Mouse (Mus musculus): ENCODE measurements around the gene Atp11c.

Gene Atp11c

DNA sequence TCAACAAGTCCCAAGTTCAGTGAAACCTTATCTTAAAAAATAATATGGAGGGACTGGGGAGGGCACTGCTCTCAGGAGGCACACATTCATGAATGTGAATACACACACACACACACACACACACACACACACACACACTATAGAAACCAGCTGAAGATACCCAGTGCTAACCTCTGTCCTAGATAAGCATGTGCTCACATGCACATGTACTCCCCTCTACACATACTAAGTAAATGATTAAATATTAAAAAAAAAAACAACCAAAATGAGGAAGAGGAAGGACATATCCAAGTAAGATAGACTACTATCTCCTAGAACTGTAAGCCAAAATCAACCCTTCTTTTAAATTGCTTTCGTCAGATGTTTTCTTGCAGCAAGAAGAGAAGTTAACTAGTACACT, 205.6 kb downstream of the Atp11c start:
- no peak for DNase-seq (ENCODE audit: low read depth, low spot score)

- no peak for DNase-seq (ENCODE audit: low read depth, low spot score)
Observed at GRCm38 (mm10) chrX:60381711-60382110, 210.8 kb downstream of the Atp11c start.

- no peak for DNase-seq (ENCODE audit: low read depth, low spot score)
Observed at GRCm38 (mm10) chrX:60380386-60380785, 212.1 kb downstream of the Atp11c start.

- no peak for DNase-seq (ENCODE audit: low read depth, low spot score)
Observed at GRCm38 (mm10) chrX:60348741-60349140, 243.8 kb downstream of the Atp11c start.

DNA sequence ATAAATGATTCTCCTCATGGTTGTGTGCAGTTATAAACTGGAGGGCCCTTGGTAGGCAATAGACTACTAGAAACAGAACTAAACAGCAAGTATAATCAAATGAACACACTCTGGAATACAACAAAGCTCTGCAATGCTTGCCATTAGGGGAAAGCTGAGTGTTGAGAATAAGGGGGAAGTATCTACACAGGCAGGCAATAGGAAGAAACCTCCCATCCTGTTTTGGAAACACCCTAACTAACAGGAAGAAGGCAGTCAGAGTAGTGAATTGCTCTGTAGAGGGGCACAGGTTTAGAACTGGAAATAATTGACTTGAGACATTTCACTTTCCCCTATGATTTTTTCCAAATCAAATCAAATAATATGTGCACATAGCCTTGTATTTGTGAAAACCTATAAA, 247.1 kb downstream of the Atp11c start:
- DNase-seq (ENCODE audit: low read depth, low spot score) = no peak

GRCm38 (mm10) chrX:60344991-60345390, 247.5 kb downstream of the Atp11c start:
- no peak for DNase-seq (ENCODE audit: low read depth, low spot score)

- DNase-seq (ENCODE audit: low read depth, low spot score) = no peak
Observed at GRCm38 (mm10) chrX:60329735-60330134, 262.8 kb downstream of the Atp11c start.

- DNase-seq (ENCODE audit: low read depth, low spot score) = no peak
Observed at GRCm38 (mm10) chrX:60321321-60321720, 271.2 kb downstream of the Atp11c start.

GRCm38 (mm10) chrX:60317661-60318060, 274.8 kb downstream of the Atp11c start:
- no peak for DNase-seq (ENCODE audit: low read depth, low spot score)

GRCm38 (mm10) chrX:60292335-60292734, 300.2 kb downstream of the Atp11c start:
- no peak for DNase-seq (ENCODE audit: low read depth, low spot score)

GRCm38 (mm10) chrX:60255346-60255745, 337.2 kb downstream of the Atp11c start:
- no peak for DNase-seq (ENCODE audit: low read depth, low spot score)

DNA sequence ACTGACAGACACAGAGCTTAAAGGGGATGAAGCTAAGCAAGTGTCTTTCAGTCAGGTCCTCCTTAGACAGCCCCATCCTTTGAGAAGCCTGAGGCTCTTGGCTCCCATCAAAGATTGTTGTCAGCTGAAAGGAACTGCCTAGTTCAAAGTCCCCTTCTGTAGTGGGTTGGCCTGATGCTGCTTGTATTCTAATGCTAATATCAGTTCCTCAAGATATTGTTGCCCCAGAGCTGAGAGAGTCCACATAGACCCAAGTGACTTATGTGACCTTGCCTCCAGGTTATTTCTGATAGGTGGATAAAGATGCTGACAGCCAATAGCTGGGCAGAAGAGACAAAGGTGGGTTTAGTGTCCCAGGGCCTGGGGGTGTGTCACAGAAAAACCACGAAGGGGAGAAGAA, 404.8 kb downstream of the Atp11c start:
- no peak for DNase-seq (ENCODE audit: low read depth, low spot score)

DNA sequence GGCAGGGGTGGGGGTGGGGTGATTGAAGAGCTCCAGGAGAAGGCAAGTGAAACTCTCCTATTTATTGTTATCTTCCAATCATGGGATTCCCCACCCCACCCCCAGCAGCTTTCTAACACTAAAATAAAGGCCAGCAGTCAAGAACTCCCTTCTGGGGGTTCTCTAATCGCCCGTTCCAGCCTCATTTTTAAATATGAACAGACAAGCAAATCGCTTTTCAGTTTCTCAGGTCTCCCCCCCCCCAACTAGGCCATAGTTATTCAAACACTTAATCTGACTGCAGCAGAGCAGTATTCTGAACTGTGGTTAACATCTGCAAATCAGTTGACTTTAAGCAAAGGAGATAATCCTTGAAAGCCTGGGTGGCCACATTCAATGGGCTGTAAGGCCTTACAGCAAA, 409.9 kb downstream of the Atp11c start:
- DNase-seq (ENCODE audit: low read depth, low spot score) = no peak

DNA sequence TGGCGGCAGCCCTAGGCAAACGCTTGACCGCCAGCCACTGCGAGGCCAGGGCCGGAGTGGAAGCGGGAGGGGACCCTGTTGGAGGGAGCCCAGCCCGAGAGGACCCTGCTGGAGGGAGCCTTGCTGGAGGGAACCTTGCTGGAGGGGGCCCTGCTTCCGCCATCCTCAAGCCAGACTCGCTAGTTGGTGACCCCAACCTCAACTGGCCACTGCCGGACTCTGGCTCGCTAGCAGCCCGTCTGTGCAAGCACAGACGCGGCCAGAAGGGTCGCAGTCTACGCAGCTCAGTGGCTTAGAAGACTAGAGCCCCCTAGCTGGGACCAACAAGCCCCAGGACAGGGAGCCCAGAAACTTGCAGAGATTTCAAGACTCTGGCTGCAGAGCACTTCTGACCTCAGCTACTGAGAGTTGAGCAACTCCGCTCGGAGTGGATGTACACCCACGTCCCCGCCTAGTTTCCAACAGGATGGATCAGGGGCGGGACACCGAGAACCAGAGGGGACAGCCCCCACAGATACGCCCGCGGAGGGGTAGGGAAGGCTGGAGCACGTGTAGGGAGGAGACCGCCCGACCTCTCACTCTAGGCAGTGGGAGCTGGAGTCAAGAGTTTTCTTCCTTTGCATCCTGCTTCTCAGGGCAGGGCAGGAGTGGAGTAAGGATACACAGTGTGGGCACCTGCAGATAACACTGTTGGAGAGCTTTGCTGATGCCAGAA, 413.6 kb downstream of the Atp11c start, which contains the start of gene Mcf2:
Gene Mcf2, minus strand, starts transcription at position 346 of the 715 bp plus-strand sequence.
- DNase-seq (ENCODE audit: low read depth, low spot score) = no peak

GRCm38 (mm10) chrX:60178025-60178743, 414.3 kb downstream of the Atp11c start:
- no peak for DNase-seq (ENCODE audit: low read depth, low spot score)
